Mouse (Mus musculus) layer of hippocampus, adult 8-10 months (tissue): Measurements from ENCODE around the gene Zfp108. TPM values are rescaled to one million over a fixed set of nuclear protein-coding genes. Genes with fewer than 3 reads are reported as not detected.
"Not testable (repeated sequence)": the region's sequence is repeated elsewhere in the genome, so short reads cannot be mapped to it uniquely, and the experiment has no call there.

Experiments used
- DNase-seq, 2 experiments: peaks; one replicate each; pipeline ENCODE4 v3.0.0; 2022; ENCODE audit warnings: low spot score in 2 of 2
- total RNA-seq, 4 experiments: library from RNA; stranded (reverse); gene quantifications; 2 replicates each; pipeline ENCODE4 v1.2.4; 2022

Gene Zfp108
- total RNA-seq: 10 to 100 TPM in 1 of 4 experiments, 1 to 10 TPM in 3; 8.0 to 10.2 (median 9.0) TPM

DNA sequence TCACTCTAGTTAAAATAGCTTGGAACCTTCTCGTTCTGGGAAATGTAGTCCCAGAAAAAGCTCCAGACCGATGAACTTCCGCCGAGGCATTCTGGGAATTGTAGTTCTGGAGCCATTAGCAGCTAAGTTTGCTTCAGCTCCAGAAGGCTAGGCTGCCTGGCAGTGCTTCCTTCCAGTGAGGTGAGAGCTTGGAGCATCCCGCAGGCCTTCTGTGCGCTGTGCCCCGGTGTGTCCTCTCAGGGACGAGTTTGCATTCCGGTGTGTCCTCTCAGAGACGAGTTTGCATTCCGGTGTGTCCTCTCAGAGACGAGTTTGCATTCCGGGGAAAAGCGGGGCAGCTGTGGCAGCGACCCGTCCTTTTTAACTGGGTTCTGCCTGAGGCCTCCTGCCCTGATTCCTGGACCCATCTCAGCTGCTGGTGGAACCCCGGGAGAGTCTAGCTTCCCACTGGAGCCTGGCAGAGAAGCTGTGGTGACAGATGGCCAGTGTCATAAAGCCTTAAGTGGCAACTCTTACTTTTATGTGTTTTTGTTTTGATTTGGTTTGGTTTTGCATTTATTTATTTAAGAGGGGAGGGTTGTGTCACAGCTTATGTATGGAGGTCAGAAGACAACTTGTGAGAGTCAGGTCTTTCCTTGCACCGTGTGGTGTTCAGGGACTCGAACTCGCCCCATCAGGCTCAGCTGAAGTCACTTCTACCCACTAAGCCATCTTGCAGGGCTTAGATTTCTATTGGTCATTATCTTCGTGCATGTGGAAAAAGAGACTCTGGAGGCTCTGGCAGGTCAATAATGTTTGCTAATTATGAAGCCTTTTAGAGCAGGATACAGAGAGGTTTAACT is at the start of gene Zfp108:
Gene Zfp108 (plus strand): TSS at position 162 of the 842 bp plus-strand sequence.
- DNase-seq: peak; percentile 87 to 88

DNA sequence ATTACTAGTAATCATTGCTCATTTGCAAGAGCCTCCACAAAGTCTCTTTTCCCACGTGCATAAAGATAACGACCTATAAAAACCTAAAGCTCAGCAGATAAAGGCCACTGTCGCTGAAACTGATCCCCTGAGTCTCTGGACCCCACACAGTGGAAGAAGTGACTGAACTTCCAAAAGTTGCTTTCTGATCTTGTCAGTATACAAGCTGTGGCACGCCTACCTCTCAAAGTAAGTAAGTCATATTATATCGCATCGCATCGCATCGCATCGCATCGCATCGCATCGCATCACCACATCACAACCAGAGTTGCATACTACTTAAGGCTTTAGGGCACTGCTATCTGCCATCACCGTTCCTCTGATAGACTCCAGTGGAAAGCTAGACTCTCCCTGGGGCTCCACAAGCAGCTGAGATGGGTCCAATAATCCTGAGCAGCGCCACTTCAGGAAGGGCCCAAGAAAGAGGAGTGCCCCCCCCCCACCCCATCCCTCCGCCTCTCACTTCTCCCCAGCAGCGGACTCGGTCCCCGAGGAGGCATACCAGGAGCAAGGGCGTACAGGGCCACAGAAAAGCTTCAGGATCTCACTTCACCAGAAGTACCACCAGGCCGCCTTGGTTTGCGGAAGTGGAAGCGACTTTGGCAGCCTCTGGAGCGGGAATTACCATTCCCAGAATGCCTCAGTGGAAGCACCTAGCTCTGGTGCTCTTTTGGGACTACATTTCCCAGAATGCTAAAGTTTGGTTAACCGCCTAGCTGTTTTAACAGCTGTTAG is 46.9 kb upstream of the Zfp108 start:
- peak; percentile 67 for DNase-seq

DNA sequence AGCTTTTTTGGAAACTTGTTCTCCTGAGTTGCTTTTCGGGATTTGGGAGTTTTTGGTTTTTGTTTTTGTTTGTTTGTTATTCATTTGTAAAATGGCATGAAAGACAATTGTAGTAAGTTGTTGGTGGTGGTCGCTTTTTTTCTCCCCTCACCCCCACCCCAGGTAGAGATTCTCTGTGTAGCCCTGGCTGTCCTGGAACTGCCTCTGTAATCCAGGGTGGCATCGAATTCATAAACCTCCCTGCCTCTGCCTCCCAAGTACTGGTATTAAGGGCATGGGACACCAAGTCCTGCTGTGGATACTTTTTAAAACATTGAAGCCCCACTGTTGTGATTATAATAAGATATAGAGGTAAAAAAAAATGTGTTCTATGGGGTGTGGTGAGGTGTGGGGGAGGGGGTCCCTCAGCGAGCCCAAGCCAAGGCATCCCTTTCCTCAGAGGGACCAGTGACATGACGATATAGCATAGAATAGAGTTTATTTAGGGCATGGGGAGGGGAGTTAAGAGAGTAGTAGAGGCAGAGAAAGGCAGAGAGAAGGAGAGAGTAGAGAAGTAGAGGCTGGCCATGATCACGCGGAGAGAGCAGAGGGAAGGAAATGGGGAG is 46.2 kb upstream of the Zfp108 start:
- no peak for DNase-seq

DNA sequence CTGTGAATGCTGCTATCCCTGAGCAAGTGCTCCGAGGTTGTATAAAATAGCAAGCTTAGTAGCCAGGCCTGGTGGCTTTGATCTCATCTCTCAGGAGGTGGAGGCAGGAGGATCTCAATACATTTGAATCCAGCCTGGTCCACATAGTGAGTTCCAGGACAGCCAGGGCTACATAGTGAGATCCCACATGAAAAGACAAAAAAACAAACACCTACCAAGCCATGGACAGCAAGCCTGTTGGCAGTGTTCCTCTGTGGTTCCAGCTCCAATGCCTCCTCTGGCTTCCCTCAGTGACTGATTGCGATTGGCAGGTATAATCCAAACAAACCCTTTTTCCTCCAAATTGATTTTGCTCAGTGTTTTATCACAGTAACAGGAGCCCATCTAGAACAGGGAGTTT is 44.3 kb upstream of the Zfp108 start:
- no peak for DNase-seq

DNA sequence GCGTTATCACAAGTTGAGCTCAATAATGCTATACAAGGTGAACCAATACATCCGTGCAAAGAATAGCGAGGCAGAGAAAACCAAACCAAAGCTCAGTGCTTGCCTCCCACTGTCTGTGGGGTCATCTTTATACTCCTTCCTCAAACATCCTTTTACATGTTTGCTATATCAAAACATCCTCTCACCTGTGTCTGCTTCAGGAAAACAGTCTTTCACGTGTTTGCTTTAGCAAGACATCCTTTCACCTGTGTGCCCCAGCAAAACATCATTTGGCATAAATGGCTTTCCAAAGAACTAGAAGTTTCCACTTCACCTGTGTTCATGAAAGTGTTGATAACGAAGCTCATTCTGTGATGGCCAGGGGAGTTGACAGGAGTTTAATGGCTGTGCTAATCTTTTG is 43.3 kb upstream of the Zfp108 start, which contains the start of gene Zfp111:
Gene Zfp111 (minus strand): TSS at position 101 of the 400 bp plus-strand sequence.
- no peak for DNase-seq

DNA sequence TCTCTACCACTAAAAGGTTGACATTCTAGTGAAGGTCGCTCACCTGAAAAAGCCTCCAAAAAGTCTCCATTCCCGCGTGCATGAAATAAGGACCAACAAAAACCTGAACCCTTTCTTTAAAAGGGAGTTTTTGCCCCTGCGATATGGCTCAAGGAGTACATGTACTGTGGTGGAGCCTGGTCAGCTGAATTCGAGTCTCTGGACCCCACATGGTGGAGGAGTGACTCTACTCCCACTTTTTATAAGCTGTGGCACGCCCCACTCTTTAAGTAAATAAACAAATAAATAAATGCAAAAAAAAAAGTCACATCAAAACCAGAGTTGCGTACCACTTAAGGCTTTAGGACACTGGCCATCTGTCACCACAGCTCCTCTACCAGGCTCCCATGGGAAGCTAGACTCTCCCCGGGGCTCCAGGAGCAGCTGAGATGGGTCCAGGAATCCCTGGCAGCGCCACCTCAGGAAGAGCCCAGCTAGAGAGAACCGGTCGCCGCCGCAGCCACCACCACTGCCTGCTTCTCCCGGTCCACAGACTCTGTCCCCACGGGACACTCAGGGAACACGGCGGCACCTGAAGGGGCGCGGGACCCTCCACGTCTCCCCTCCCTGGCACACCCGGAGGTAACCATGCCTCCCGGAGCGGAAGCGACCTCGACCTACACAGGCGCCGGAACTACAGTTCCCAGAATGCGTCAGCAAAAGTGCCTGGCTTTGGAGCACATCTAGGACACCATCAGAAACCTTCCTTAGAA is 17.4 kb upstream of the Zfp108 start, which contains the start of gene Zfp109:
Gene Zfp109 (minus strand): TSS at position 521 of the 752 bp plus-strand sequence.
- DNase-seq: peak; percentile 63 to 72

DNA sequence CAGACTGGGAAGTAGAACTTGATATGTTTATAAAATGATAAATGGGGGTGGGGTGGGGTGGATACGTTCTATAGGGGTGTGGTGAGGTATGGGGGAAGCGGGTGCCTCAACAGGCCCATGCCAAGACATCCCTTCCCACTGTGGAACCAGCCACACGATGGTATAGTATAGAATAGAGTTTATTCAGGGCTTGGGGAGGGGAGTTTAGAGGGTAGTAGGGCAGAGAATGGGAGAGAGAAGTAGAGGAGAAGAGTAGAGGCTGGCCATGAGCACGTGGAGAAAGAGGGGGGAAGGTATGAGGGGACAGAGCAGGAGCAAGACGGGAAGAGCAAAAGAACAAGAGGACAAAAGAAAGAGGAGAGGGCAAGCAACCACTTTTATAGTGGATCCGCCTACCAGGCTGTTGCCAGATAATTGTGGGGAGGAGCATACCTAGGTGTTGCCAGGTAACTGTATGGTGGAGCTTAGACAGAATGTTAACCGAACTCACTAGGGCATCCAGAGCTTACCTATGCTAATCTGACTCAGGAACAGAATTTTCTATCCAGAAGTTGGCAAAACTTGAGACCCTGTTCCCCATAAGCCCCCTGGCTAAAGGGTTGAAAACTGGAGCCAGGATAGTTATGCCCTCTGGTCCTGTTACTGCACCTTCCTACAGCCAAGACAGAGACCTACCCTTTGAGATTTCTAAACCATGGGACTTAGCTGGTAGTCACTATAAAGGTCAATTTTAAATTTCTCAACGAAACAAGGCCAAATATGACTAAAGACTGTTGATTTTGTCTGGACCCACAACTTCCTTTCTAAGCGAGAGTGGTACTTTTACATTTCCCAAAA is 597 bp upstream of the Zfp108 start:
- DNase-seq: no peak

DNA sequence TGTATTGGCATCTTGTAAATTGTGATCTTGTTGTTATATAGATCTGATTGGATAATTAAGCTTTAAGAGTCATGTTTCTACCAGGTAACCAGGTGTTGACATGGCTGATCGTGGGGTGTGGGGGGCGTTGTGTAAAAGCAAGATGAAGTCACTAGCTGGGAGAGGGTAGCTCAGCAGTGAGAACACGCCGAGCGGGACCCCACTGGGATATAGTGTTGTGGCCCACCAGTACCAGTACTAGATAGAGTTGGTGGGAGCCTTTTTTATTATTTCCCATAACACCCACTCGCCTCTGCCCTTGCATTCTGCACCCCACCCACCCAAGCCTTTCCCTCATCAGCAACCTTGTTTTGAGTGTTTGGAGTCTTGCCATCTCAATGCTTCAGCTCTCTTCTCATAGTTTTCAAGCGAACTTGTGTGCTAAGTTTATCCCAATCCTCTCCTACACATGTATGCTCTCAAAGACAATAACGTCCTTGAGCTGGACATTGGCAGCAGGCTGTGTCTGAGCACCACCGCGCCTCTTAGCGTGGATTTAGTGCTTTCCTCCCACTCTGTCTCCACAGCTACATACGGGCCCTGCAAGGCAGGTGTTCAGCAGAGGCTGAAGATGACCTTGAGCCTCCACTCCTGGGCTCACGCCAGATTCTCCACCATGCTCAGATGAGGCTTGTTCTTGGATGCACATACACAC is 4.9 kb downstream of the Zfp108 start:
- DNase-seq: no peak

DNA sequence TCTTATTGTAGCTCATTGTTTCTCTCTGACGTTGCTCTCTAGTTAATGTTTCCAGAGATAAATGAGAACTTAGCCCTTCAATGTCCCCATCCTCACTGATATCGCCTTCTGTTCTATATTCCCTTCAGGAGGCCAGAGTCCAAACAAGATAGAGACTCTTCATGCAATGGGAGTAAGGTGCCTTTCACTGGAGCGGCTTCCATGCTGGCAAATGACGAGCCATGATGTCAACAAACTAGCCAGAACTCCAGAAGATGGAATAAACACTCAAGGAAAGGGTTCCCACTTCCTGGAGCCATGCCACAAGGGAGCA is 5.4 kb downstream of the Zfp108 start:
- no peak for DNase-seq

DNA sequence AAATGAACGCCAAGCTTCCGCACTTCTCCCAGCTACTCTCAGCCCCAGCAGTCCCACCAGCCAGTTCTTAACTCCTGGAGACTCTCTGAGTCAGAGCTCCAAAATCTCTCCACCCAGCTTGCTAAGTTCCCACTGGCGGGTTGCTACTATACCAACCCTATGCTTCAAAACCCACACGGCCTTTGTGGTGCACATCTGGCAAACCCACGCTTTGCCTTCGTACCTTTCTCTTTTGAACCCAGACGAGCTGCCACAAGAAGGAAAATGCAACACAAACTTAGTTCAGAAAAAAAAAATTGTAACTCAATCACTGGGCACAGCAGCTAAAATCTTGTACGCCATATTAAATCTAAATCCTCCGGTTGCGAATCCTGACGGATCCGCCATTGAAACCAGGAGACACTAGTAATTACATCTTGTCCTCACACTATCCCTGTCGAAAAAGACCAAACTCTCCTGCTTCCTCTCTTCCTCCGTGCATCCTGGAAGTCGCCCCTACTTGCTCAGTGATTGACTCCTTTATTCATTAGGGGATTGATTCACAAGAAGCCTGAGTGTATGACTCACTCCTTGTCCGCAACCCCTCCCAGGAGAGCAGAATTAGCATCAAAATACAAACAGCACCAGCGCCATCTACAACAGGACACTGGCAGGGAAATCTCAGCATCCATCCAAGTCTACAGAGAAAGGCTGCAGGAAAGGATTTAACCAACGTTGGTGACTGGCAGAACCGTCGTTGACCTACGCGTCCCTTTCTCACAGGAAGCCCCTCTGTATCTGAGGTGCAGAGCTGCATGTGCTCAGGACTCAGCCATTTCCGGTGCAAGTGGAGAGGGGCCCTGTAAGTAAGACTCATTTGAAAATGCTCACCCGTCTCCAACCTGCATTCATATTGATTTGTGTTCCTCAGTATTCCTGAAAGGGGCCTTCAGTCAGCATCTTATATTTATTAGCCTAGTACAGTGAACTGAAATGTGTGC is 13.9 kb downstream of the Zfp108 start:
- DNase-seq: no peak

DNA sequence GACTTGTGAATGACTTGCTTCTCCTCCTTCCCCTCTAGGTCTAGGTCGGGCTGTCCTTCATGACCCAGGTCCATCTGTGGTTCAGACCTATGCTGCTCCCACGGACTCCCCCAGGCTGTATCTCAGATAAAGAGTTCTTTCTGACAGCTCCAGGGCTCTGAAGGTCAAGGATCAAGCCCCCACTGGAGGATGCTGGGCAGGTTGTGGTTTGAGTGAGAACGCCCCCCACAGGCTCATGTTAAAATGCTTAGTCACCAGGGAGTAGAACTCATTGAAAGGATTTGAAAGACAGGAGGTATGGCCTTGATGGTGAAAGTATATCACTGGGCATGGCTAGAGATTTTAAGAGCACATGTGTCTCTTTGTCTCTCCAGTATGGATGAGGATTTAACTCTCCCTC is 14.7 kb downstream of the Zfp108 start:
- no peak for DNase-seq

DNA sequence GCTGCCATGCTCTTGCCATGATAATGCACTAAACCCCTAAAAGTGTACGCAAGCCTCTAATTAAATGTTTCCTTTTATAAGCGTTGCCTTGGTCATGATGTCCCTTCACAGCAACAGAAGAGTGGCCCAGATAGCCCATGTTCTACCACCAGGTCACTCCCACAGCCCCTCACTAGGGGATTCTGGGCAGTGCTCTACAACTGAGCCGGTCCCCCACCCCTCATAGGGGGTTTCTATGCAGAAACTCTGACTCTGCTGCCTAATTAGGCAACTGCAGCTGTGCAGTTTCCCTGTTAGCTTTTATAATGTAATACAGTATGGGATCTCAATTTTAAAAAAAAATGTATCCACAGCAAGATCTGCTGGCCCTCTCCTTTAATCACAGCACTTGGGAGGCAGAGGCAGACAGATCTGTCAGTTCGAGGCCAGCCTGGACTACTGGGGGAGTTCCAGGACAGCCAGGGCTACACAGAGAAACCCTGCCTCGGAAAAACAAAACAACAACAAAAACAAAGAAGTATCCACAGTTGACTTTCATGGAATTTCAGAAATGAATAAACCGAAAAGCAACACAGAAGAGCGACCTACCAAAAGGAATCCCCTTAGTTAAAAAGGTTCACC is 15.2 kb downstream of the Zfp108 start:
- DNase-seq: no peak

DNA sequence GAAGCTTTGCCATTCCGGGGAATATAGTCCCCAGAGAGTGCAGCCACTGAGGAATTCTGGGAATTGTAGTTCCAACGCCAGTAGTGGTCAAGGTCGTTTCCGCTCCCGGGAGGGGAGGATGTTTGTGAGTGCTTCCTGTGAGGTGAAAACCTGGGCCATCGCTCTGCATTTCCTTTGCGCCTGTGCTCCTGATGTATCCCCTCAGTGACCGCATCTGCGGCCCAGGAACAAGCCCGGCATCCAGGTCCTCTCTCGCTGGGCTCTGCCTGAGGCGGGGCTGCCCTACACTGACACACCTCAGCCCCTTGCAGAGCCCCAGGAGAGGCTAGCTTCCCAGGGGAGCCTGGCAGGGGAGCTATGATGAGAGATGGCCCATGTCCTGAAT is 15.7 kb downstream of the Zfp108 start, which contains the start of gene Zfp93:
Gene Zfp93 (plus strand): TSS at position 133 of the 385 bp plus-strand sequence.
- peak; percentile 79 to 84 for DNase-seq

DNA sequence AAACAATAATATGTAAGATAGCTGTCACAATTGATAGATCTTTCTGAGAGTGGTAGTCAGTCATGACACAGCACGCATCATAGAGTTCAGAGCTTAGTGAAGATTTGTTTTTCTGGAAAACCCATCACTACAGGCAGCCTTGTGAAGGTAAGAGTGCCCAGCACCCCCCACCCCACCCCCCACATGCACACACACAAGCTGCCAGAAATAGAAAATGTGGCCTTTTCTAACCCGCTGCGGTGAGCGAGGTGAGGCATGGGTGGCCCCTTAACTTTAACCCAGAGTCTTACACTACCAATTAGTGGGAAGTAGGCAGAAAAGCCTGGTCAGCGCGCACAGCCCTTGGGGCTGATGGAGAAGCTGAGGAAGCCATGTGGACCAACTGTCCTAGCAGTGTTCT is 16.6 kb downstream of the Zfp108 start:
- no peak for DNase-seq

DNA sequence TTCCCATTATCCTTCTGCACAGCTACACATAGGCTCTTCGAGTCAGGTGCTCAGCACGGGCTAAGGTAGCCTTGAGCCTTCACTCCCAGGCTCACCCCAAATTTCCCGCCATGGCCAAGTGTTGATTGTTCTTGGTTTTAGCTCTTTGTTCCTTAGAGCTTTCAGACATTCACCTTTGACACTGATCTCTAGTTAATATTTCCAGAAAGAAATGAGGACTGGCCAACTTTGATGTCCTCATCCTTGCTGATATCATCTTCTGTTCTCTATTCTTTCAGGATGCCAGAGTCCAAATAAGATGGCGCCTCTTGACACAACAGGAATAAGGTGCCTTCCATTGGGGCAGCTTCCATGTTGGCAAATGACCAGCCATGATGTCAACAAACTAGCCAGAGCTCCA is 19.9 kb downstream of the Zfp108 start:
- DNase-seq: no peak

DNA sequence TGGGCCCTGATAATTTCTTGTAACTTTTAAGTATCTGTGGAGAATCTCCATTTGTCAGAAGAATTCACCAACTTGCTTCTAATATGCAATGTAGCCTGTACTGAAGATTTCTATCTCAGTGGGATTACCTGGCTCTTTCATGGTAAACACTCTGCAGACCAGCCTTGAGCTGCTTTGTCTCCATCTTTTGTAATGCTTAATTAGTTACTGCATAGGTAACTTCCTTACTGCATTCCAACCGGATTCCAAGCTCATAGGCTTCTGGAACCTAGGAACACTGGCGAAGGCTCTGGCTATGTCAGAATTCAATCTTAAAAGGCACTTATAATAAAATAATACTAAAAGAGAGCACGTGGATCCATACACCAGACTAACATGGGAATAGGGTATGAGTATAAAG is 24.2 kb downstream of the Zfp108 start:
- not testable (repeated sequence) for DNase-seq

DNA sequence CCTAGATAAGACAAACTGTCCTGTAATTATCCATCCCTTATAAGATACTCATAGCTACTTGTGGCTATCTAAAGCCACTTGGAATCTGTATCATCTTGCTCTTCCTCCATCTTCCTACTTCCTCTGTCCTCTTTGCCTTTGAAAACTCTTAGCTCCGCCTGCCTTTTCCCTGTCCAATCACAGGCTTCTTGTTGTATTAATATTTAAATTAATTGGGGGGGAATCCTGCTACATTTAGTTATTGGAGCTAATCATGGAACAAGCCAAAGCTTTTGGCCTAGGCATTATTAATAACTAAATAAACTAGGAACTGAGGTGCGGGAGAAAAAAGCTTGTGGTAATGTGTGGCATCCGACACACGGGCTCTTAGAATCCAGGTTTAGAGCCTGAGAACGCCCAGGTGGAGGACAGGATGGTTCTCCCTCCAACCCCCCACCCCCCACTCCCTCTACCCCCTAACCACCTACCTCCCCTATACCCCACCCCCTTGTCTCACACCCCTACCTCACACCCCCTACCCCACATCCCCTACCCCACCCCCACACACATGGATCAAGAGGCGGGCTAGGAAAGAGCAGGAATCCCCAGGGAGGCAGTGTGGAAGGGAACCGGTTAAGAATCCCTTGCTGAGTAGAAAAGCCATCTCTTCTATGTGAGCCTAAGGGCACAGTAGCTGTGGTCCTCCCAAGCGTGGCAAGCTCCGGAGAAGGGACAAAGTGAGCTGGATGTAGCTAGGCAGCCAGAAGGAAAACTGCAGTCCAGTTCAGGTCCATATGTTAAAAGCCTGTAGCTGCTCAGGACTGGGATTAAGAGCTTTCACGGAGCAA is 25.6 kb downstream of the Zfp108 start:
- no peak for DNase-seq
